Mouse (Mus musculus): ENCODE data around the gene 1700025G04Rik. TPM values are rescaled to one million over a fixed set of nuclear protein-coding genes. Genes with fewer than 3 reads are reported as not detected.

Gene 1700025G04Rik
- total and polyA plus RNA-seq, 3 experiments, result 1.5 to 19.5 (median 12.8) TPM

- H3K4me3 ChIP-seq (replicated peaks in 1 of 3; ENCODE audit: low read depth in 2 of 3, low read length in 2 of 3, poor library complexity in 1 of 3), result no peak overlapping the region
These were observed 146.2 kb downstream of the 1700025G04Rik start for GRCm38 (mm10) chr1:151943681-151944237.

GRCm38 (mm10) chr1:151942972-151943654, 146.8 kb downstream of the 1700025G04Rik start:
- H3K9me3 ChIP-seq (replicated peaks; ENCODE audit: low read length), result no peaks in the 10 kb centered on the region
- TF ChIP-seq ZKSCAN1 (IDR thresholded peaks at IDR 0.05; ENCODE audit: borderline replicate concordance, low read depth, low read length), result no peak
- TF ChIP-seq ETS1 (conservative IDR thresholded peaks at IDR 0.05; ENCODE audit: low read depth, low read length), result no peak
- no peak for TF ChIP-seq GABPA (IDR thresholded peaks at IDR 0.05; ENCODE audit: insufficient replicate concordance, low read depth, low read length)
- no peak for TF ChIP-seq UBTF (IDR thresholded peaks at IDR 0.05; ENCODE audit: low read depth, low read length)
- TF ChIP-seq MAX (IDR thresholded peaks at IDR 0.05; ENCODE audit: low read length), result no peak
- TF ChIP-seq EP300 (IDR thresholded peaks at IDR 0.05; ENCODE audit: low read length), result no peak
- no peak for TF ChIP-seq RCOR1 (conservative IDR thresholded peaks at IDR 0.05; ENCODE audit: low read depth, low read length)
- no peak for TF ChIP-seq ZC3H11A (IDR thresholded peaks at IDR 0.05; ENCODE audit: low read depth, low read length)
- H3K27me3 ChIP-seq (replicated peaks), result no peaks in the 10 kb centered on the region
- in situ Hi-C loops (cut with MboI; ENCODE audit: low pct_ligation_motif_present, low pct_unique_long_range_greater_than_20kb, low sequenced_read_pairs) (no loop called here), dilution Hi-C loops (cut with MboI; ENCODE audit: extremely low pct_ligation_motif_present, extremely low pct_unique_long_range_greater_than_20kb, low sequenced_read_pairs) (no loop called here)
- peaks cover 0 to 1% of the 10 kb centered on the region in 2 experiments for H3K36me3 ChIP-seq (replicated peaks in 1 of 2; ENCODE audit: control insufficient read depth in 1 of 2, insufficient read depth in 1 of 2, low read length in 1 of 2)
- no peak overlapping the region for H3K4me3 ChIP-seq (replicated peaks in 1 of 3; ENCODE audit: low read depth in 2 of 3, low read length in 2 of 3, poor library complexity in 1 of 3)
- peaks cover 0 to 27% of the 10 kb centered on the region in 2 experiments; a peak in 3 of 4 replicates for H3K4me1 ChIP-seq (ENCODE audit: control insufficient read depth in 1 of 2, insufficient read depth in 2 of 2)
- no peak overlapping the region for H3K4me2 ChIP-seq (ENCODE audit: insufficient read depth, low read depth, poor library complexity, severe bottlenecking)
- H3K9ac ChIP-seq (ENCODE audit: insufficient read depth, low read depth), result no peak overlapping the region
- no peak overlapping the region for H3K27ac ChIP-seq (ENCODE audit: insufficient read depth, low read depth)
- H3K79me2 ChIP-seq (replicated peaks; ENCODE audit: control insufficient read depth, extremely low read depth, insufficient read depth, poor library complexity, severe bottlenecking), result no peaks in the 10 kb centered on the region
- no peak for DNase-seq (ENCODE audit: extremely low read depth)

More at GRCm38 (mm10) chr1:151943681-151944237, 146.2 kb downstream of the 1700025G04Rik start:
- dilution Hi-C loops (cut with MboI; ENCODE audit: extremely low pct_ligation_motif_present, extremely low pct_unique_long_range_greater_than_20kb, low sequenced_read_pairs) (no loop called here), in situ Hi-C loops (cut with MboI; ENCODE audit: low pct_ligation_motif_present, low pct_unique_long_range_greater_than_20kb, low sequenced_read_pairs) (no loop called here)
- no peak for TF ChIP-seq CHD1 (IDR thresholded peaks at IDR 0.05; ENCODE audit: low read depth, low read length)
- no peak for TF ChIP-seq USF2 (conservative IDR thresholded peaks at IDR 0.05; ENCODE audit: low read depth, low read length)
- no peak for TF ChIP-seq TCF12 (IDR thresholded peaks at IDR 0.05; ENCODE audit: low read depth, low read length)
- TF ChIP-seq RAD21 (IDR thresholded peaks at IDR 0.05; ENCODE audit: low read depth, low read length), result no peak
- TF ChIP-seq JUN (IDR thresholded peaks at IDR 0.05; ENCODE audit: insufficient read depth, low read depth, low read length), result no peak
- TF ChIP-seq E2F4 (IDR thresholded peaks at IDR 0.05; ENCODE audit: insufficient replicate concordance, low read depth, low read length), result no peak
- TF ChIP-seq PAX5 (IDR thresholded peaks at IDR 0.05; ENCODE audit: low read length), result no peak
- no peak for TF ChIP-seq MAZ (IDR thresholded peaks at IDR 0.05; ENCODE audit: low read depth, low read length)
- TF ChIP-seq JUND (conservative IDR thresholded peaks at IDR 0.05; ENCODE audit: low read depth, low read length), result no peak
- no peak for TF ChIP-seq MEF2A (IDR thresholded peaks at IDR 0.05; ENCODE audit: borderline replicate concordance, low read depth, low read length)
- no peak for TF ChIP-seq MAFK (IDR thresholded peaks at IDR 0.05; ENCODE audit: insufficient replicate concordance, low read length)
- no peak for TF ChIP-seq SIN3A (IDR thresholded peaks at IDR 0.05; ENCODE audit: low read length)
- no peak for TF ChIP-seq ZC3H11A (IDR thresholded peaks at IDR 0.05; ENCODE audit: low read depth, low read length)
- no peak for TF ChIP-seq CTCF (conservative IDR thresholded peaks at IDR 0.05 in 1 of 2, IDR thresholded peaks at IDR 0.05 in 1 of 2; ENCODE audit: low read depth in 2 of 2, low read length in 2 of 2)
- TF ChIP-seq MYC (IDR thresholded peaks at IDR 0.05; ENCODE audit: low read depth, low read length), result no peak
- DNase-seq (ENCODE audit: extremely low read depth), result no peak
- H3K27me3 ChIP-seq (replicated peaks), result no peaks in the 10 kb centered on the region
- H3K27ac ChIP-seq (ENCODE audit: insufficient read depth, low read depth), result no peak overlapping the region
- H3K4me2 ChIP-seq (ENCODE audit: insufficient read depth, low read depth, poor library complexity, severe bottlenecking), result no peak overlapping the region
- H3K9me3 ChIP-seq (replicated peaks; ENCODE audit: low read length), result no peaks in the 10 kb centered on the region
- no peaks in the 10 kb centered on the region for H3K36me3 ChIP-seq (replicated peaks in 1 of 2; ENCODE audit: control insufficient read depth in 1 of 2, insufficient read depth in 1 of 2, low read length in 1 of 2)
- peaks cover 0 to 27% of the 10 kb centered on the region in 2 experiments; a peak in 3 of 4 replicates for H3K4me1 ChIP-seq (ENCODE audit: control insufficient read depth in 1 of 2, insufficient read depth in 2 of 2)
- H3K79me2 ChIP-seq (replicated peaks; ENCODE audit: control insufficient read depth, extremely low read depth, insufficient read depth, poor library complexity, severe bottlenecking), result no peaks in the 10 kb centered on the region
- H3K9ac ChIP-seq (ENCODE audit: insufficient read depth, low read depth), result no peak overlapping the region
